Mouse (Mus musculus): Measurements from ENCODE around the gene Rbm38. TPM values are rescaled to one million over a fixed set of nuclear protein-coding genes. Genes with fewer than 3 reads are reported as not detected.

Gene Rbm38
- polyA plus RNA-seq (2016; fragmentation: Nextera tagmentation; extraction: Ambion mirVana) = 92.3 and 95.9 TPM in 2 replicates

- peak within 1 kb of the TSS; percentile 71 for H3K27ac ChIP-seq
- WGBS = 21% methylated on average over 11 of the region's 11 CpGs
These were observed at the start of gene Rbm38 for GRCm38 (mm10) chr2:173020430-173020829. Gene Rbm38 (plus strand): TSS chr2:173020498.

GRCm38 (mm10) chr2:172971865-172972264 is 48.4 kb upstream of the Rbm38 start:
- H3K27me3 ChIP-seq (ENCODE audit: insufficient read depth, poor library complexity, severe bottlenecking) = peaks cover 4% of the 10 kb centered on the region; the same call in 1 of the 2 replicates
- 85% methylated on average over 2 of the region's 2 CpGs for whole genome bisulfite sequencing
- no peak overlapping the region for H3K27ac ChIP-seq
- H3K9me3 ChIP-seq = no peaks in the 10 kb centered on the region
- H3K4me3 ChIP-seq = no peak overlapping the region
- peaks cover 25% of the 10 kb centered on the region for H3K4me1 ChIP-seq (replicated peaks)
- H3K36me3 ChIP-seq = no peaks in the 10 kb centered on the region
- DNase-seq (ENCODE audit: low spot score) = no peak

More at GRCm38 (mm10) chr2:173020430-173020829, at the start of gene Rbm38:
- H3K4me1 ChIP-seq (replicated peaks) = peaks cover 61% of the 10 kb centered on the region
- peaks cover 39% of the 10 kb centered on the region for H3K27me3 ChIP-seq (ENCODE audit: insufficient read depth, poor library complexity, severe bottlenecking)
- H3K9me3 ChIP-seq = no peaks in the 10 kb centered on the region
- peak within 1 kb of the TSS; percentile 56 for H3K4me3 ChIP-seq
- no peak for DNase-seq (ENCODE audit: low spot score)
- peaks cover 33% of the 10 kb centered on the region for H3K36me3 ChIP-seq

- H3K9me3 ChIP-seq = no peaks in the 10 kb centered on the region
- DNase-seq (ENCODE audit: low spot score) = no peak
- H3K4me3 ChIP-seq = no peak overlapping the region
- 19% methylated on average over 7 of the region's 7 CpGs for WGBS
- peaks cover 19% of the 10 kb centered on the region for H3K27me3 ChIP-seq (ENCODE audit: insufficient read depth, poor library complexity, severe bottlenecking)
- H3K4me1 ChIP-seq (replicated peaks) = peaks cover 41% of the 10 kb centered on the region
- 0 out of 2 replicates have a peak overlapping the region, but pooled peaks have one; percentile 18 for H3K27ac ChIP-seq
- no peaks in the 10 kb centered on the region for H3K36me3 ChIP-seq
These were observed 46.3 kb upstream of the Rbm38 start for GRCm38 (mm10) chr2:172973806-172974565.

GRCm38 (mm10) chr2:172974701-172975100 is 45.6 kb upstream of the Rbm38 start:
- Histone ChIP-seq H3K9me3 (peaks cover 4% of the 10 kb centered on the region), H3K4me1 (replicated peaks) (peaks cover 41% of the 10 kb centered on the region)

GRCm38 (mm10) chr2:172975159-172975558 is 45.1 kb upstream of the Rbm38 start:
- H3K9me3 ChIP-seq = peaks cover 8% of the 10 kb centered on the region
- 85% methylated on average over 6 of the region's 6 CpGs for WGBS
- H3K36me3 ChIP-seq = no peaks in the 10 kb centered on the region
- no peak overlapping the region for H3K4me3 ChIP-seq
- H3K4me1 ChIP-seq (replicated peaks) = peaks cover 41% of the 10 kb centered on the region
- H3K27me3 ChIP-seq (ENCODE audit: insufficient read depth, poor library complexity, severe bottlenecking) = peaks cover 19% of the 10 kb centered on the region
- no peak for DNase-seq (ENCODE audit: low spot score)
- no peak overlapping the region for H3K27ac ChIP-seq

More at GRCm38 (mm10) chr2:172974701-172975100, 45.6 kb upstream of the Rbm38 start:
- H3K4me3 ChIP-seq = no peak overlapping the region
- no peak overlapping the region for H3K27ac ChIP-seq
- DNase-seq (ENCODE audit: low spot score) = no peak
- no peaks in the 10 kb centered on the region for H3K36me3 ChIP-seq
- 34% methylated on average over 7 of the region's 7 CpGs for WGBS
- peaks cover 19% of the 10 kb centered on the region for H3K27me3 ChIP-seq (ENCODE audit: insufficient read depth, poor library complexity, severe bottlenecking)

- no peaks in the 10 kb centered on the region for H3K36me3 ChIP-seq
- peaks cover 19% of the 10 kb centered on the region for H3K27me3 ChIP-seq (ENCODE audit: insufficient read depth, poor library complexity, severe bottlenecking)
- H3K4me3 ChIP-seq = peak overlapping the region; percentile 23; the same call in 1 of the 2 replicates
- 27% methylated on average over 7 of the region's 7 CpGs for WGBS
- peaks cover 8% of the 10 kb centered on the region for H3K9me3 ChIP-seq
- peaks cover 41% of the 10 kb centered on the region for H3K4me1 ChIP-seq (replicated peaks)
- DNase-seq (ENCODE audit: low spot score) = no peak
- peak overlapping the region; percentile 81; the same call in 1 of the 2 replicates for H3K27ac ChIP-seq
These were observed 43.5 kb upstream of the Rbm38 start for GRCm38 (mm10) chr2:172976661-172977238.

- peak within 1 kb of the TSS; percentile 81 for H3K27ac ChIP-seq
- peaks cover 19% of the 10 kb centered on the region for H3K27me3 ChIP-seq (ENCODE audit: insufficient read depth, poor library complexity, severe bottlenecking)
- DNase-seq (ENCODE audit: low spot score) = peak; percentile 30
- peaks cover 8% of the 10 kb centered on the region for H3K9me3 ChIP-seq
- H3K4me3 ChIP-seq = peak within 1 kb of the TSS; percentile 23; the same call in 1 of the 2 replicates
- no peaks in the 10 kb centered on the region for H3K36me3 ChIP-seq
- whole genome bisulfite sequencing = 13% methylated on average over 14 of the region's 14 CpGs
- H3K4me1 ChIP-seq (replicated peaks) = peaks cover 41% of the 10 kb centered on the region
These were observed 42.7 kb upstream of the Rbm38 start, which contains the start of gene Spo11 for GRCm38 (mm10) chr2:172977409-172978130. Gene Spo11 (plus strand): TSS chr2:172977700.

- H3K36me3 ChIP-seq = no peaks in the 10 kb centered on the region
- DNase-seq (ENCODE audit: low spot score) = no peak
These were observed 42.1 kb upstream of the Rbm38 start for GRCm38 (mm10) chr2:172978131-172978633.

GRCm38 (mm10) chr2:172979666-172980345 is 40.5 kb upstream of the Rbm38 start:
- no peak for DNase-seq (ENCODE audit: low spot score)
- H3K4me1 ChIP-seq (replicated peaks) = peaks cover 28% of the 10 kb centered on the region
- H3K36me3 ChIP-seq = no peaks in the 10 kb centered on the region
- WGBS = 92% methylated on average over 42 of the region's 43 CpGs
- H3K27ac ChIP-seq = no peak overlapping the region
- H3K9me3 ChIP-seq = peaks cover 8% of the 10 kb centered on the region
- peaks cover 19% of the 10 kb centered on the region for H3K27me3 ChIP-seq (ENCODE audit: insufficient read depth, poor library complexity, severe bottlenecking)
- no peak overlapping the region for H3K4me3 ChIP-seq

More at GRCm38 (mm10) chr2:172978131-172978633, 42.1 kb upstream of the Rbm38 start:
- peaks cover 41% of the 10 kb centered on the region for H3K4me1 ChIP-seq (replicated peaks)
- no peak overlapping the region for H3K4me3 ChIP-seq
- H3K27ac ChIP-seq = peak overlapping the region; percentile 81; the same call in 1 of the 2 replicates
- WGBS = 47% methylated on average over 4 of the region's 4 CpGs
- H3K27me3 ChIP-seq (ENCODE audit: insufficient read depth, poor library complexity, severe bottlenecking) = peaks cover 19% of the 10 kb centered on the region
- peaks cover 8% of the 10 kb centered on the region for H3K9me3 ChIP-seq

GRCm38 (mm10) chr2:172982776-172983561 is 37.3 kb upstream of the Rbm38 start:
- no peak overlapping the region for H3K4me3 ChIP-seq
- H3K27me3 ChIP-seq (ENCODE audit: insufficient read depth, poor library complexity, severe bottlenecking) = peaks cover 5% of the 10 kb centered on the region
- H3K9me3 ChIP-seq = peaks cover 8% of the 10 kb centered on the region
- H3K36me3 ChIP-seq = no peaks in the 10 kb centered on the region
- no peak overlapping the region for H3K27ac ChIP-seq
- H3K4me1 ChIP-seq (replicated peaks) = peaks cover 5% of the 10 kb centered on the region
- no peak for DNase-seq (ENCODE audit: low spot score)
- WGBS = 79% methylated on average over 9 of the region's 9 CpGs

GRCm38 (mm10) chr2:172990161-172990560 is 30.1 kb upstream of the Rbm38 start:
- WGBS = 86% methylated on average over 6 of the region's 6 CpGs
- DNase-seq (ENCODE audit: low spot score) = no peak
- Histone ChIP-seq H3K36me3 (no peaks in the 10 kb centered on the region), H3K4me3 (no peak overlapping the region), H3K27me3 (ENCODE audit: insufficient read depth, poor library complexity, severe bottlenecking) (no peaks in the 10 kb centered on the region; the same call in none of the 2 replicates), H3K27ac (no peak overlapping the region), H3K9me3 (no peaks in the 10 kb centered on the region), H3K4me1 (replicated peaks) (no peaks in the 10 kb centered on the region)

Data from hindbrain, embryonic 10.5 days (tissue).